21 mouse cellular contexts compared by ENCODE assay signal in the genomic region with DNA sequence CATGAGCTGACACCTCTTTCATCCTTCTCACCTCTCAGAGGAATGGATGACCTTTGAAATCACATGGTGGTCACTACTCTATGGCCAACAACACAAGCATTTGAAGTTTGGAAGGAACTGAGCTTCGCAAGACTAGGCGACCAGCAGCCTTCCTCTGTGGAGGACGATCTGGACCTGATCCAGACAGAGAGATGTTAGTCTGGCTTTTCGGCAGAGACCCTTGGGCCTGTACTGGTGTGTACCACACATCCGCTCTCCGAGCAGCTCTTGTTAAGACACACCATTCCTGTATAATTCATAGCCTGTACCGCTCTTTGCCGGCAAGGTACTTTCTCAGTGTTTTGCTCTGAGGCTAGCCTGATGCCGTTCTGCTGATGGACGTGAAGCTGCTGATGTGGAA.
DNase-seq lines count a peak whose midpoint lies in the region; ATAC-seq and TF ChIP-seq lines count a peak whose summit lies in the region.
"Had no signal": no experiment of that assay in that cellular context is flagged by ENCODE, and none has a peak within 500 bp of the region (broad histone marks: within the 10 kb centered on the region; RNA-seq: fewer than 3 reads in every experiment).

No protein-coding gene starts in this region.

- TF ChIP-seq POLR2A in cerebellum, adult 2 months (IDR thresholded peaks at IDR 0.05; ENCODE audit: borderline replicate concordance, insufficient read depth, low read length), result no peak

- no peak for TF ChIP-seq CTCF in cerebellum, adult 2 months (IDR thresholded peaks at IDR 0.05; ENCODE audit: borderline replicate concordance, insufficient read depth, low read depth, low read length)

- no peaks in the 10 kb centered on the region; the same call in none of the 2 replicates for H3K36me3 ChIP-seq in hindbrain, embryonic 13.5 days
- peaks cover 37% of the 10 kb centered on the region for H3K36me3 ChIP-seq in hindbrain, embryonic 10.5 days
- H3K36me3 ChIP-seq in midbrain, embryonic 10.5 days, result peaks cover 27% of the 10 kb centered on the region
- no peaks in the 10 kb centered on the region for H3K36me3 ChIP-seq in midbrain, embryonic 15.5 days (replicated peaks)
- H3K36me3 ChIP-seq in neural tube, embryonic 13.5 days, result no peaks in the 10 kb centered on the region
- H3K36me3 ChIP-seq: hindbrain, embryonic 15.5 days; intestine, embryonic 15.5 days had no signal

- no peak overlapping the region for H3K4me3 ChIP-seq in cerebellum, adult 2 months (replicated peaks; ENCODE audit: insufficient read depth, low read depth, low read length)
- H3K4me3 ChIP-seq in hindbrain, embryonic 13.5 days, result no peak overlapping the region
- H3K4me3 ChIP-seq in hindbrain, embryonic 10.5 days, result no peak overlapping the region
- no peak overlapping the region for H3K4me3 ChIP-seq in midbrain, embryonic 10.5 days
- no peak overlapping the region for H3K4me3 ChIP-seq in midbrain, embryonic 15.5 days
- H3K4me3 ChIP-seq in neural tube, embryonic 13.5 days, result no peak overlapping the region
- H3K4me3 ChIP-seq: embryonic facial prominence, embryonic 12.5 days; embryonic facial prominence, embryonic 15.5 days; gastrocnemius, adult 2 months; hindbrain, embryonic 15.5 days; intestine, embryonic 15.5 days had no signal

- H3K27ac ChIP-seq in cerebellum, adult 2 months (ENCODE audit: insufficient read depth, low read length), result peak overlapping the region; percentile 32; the same call in 1 of the 2 replicates
- 0 out of 2 replicates have a peak overlapping the region, but pooled peaks have one; percentile 20 for H3K27ac ChIP-seq in hindbrain, embryonic 13.5 days
- no peak overlapping the region for H3K27ac ChIP-seq in hindbrain, embryonic 10.5 days
- H3K27ac ChIP-seq in midbrain, embryonic 10.5 days (replicated peaks), result peak overlapping the region; percentile 46; the same call in 1 of the 2 replicates
- no peak overlapping the region for H3K27ac ChIP-seq in midbrain, embryonic 15.5 days
- H3K27ac ChIP-seq in neural tube, embryonic 13.5 days (replicated peaks), result 0 out of 2 replicates have a peak overlapping the region, but pooled peaks have one; percentile 23
- H3K27ac ChIP-seq: embryonic facial prominence, embryonic 12.5 days; embryonic facial prominence, embryonic 15.5 days; hindbrain, embryonic 15.5 days; intestine, embryonic 15.5 days had no signal

- no peaks in the 10 kb centered on the region for H3K9me3 ChIP-seq in hindbrain, embryonic 13.5 days
- no peaks in the 10 kb centered on the region for H3K9me3 ChIP-seq in hindbrain, embryonic 10.5 days
- H3K9me3 ChIP-seq in midbrain, embryonic 10.5 days (replicated peaks), result no peaks in the 10 kb centered on the region
- H3K9me3 ChIP-seq in midbrain, embryonic 15.5 days, result no peaks in the 10 kb centered on the region
- H3K9me3 ChIP-seq in neural tube, embryonic 13.5 days, result no peaks in the 10 kb centered on the region
- H3K9me3 ChIP-seq: embryonic facial prominence, embryonic 12.5 days; embryonic facial prominence, embryonic 15.5 days; hindbrain, embryonic 15.5 days; intestine, embryonic 15.5 days had no signal

- no peak overlapping the region for H3K4me2 ChIP-seq in hindbrain, embryonic 13.5 days
- H3K4me2 ChIP-seq in midbrain, embryonic 15.5 days, result no peak overlapping the region
- H3K4me2 ChIP-seq in neural tube, embryonic 13.5 days, result no peak overlapping the region
- H3K4me2 ChIP-seq: embryonic facial prominence, embryonic 12.5 days; embryonic facial prominence, embryonic 15.5 days; heart, embryonic 11.5 days; hindbrain, embryonic 15.5 days; intestine, embryonic 15.5 days had no signal

- WGBS in cerebellum, adult 2 months, result 82% methylated on average over 10 of the region's 10 CpGs
- WGBS in hindbrain, embryonic 13.5 days, result 76% methylated on average over 10 of the region's 10 CpGs
- 90% methylated on average over 10 of the region's 10 CpGs for WGBS in hindbrain, embryonic 10.5 days
- WGBS in midbrain, embryonic 10.5 days, result 94% methylated on average over 10 of the region's 10 CpGs
- WGBS in midbrain, embryonic 15.5 days, result 79% methylated on average over 10 of the region's 10 CpGs
- 65% methylated on average over 10 of the region's 10 CpGs for WGBS in neural tube, embryonic 13.5 days

- H3K9ac ChIP-seq in hindbrain, embryonic 13.5 days, result no peak overlapping the region
- H3K9ac ChIP-seq in midbrain, embryonic 15.5 days, result no peak overlapping the region
- no peak overlapping the region for H3K9ac ChIP-seq in neural tube, embryonic 13.5 days
- H3K9ac ChIP-seq: embryonic facial prominence, embryonic 12.5 days; embryonic facial prominence, embryonic 15.5 days; forebrain, postnatal 0 days; hindbrain, embryonic 15.5 days; intestine, embryonic 15.5 days had no signal

- peak in 1 of 2 experiments; percentile 26 for DNase-seq in cerebellum, adult 2 months
- DNase-seq in cerebellum, adult 11 months, result no peak
- no peak for DNase-seq in hindbrain, embryonic 10.5 days (ENCODE audit: low spot score)
- no peak for DNase-seq in midbrain, embryonic 10.5 days (ENCODE audit: low spot score)
- no peak for DNase-seq in neural tube, embryonic 10.5 days (ENCODE audit: extremely low spot score, low spot score)
- DNase-seq: adrenal gland, postnatal 10 days; adrenal gland, postnatal 36 days; cerebellum, adult 9-10 months; forebrain, postnatal 0 days; gastrocnemius, adult 2 months; gastrocnemius, postnatal 14 days had no signal

- H3K4me1 ChIP-seq in cerebellum, adult 2 months (ENCODE audit: control insufficient read depth, insufficient read depth, low read length), result peaks cover 49% of the 10 kb centered on the region
- peaks cover 64% of the 10 kb centered on the region for H3K4me1 ChIP-seq in hindbrain, embryonic 13.5 days (replicated peaks)
- H3K4me1 ChIP-seq in hindbrain, embryonic 10.5 days (replicated peaks), result peaks cover 37% of the 10 kb centered on the region
- peaks cover 44% of the 10 kb centered on the region for H3K4me1 ChIP-seq in midbrain, embryonic 10.5 days
- H3K4me1 ChIP-seq in midbrain, embryonic 15.5 days, result peaks cover 40% of the 10 kb centered on the region
- peaks cover 69% of the 10 kb centered on the region for H3K4me1 ChIP-seq in neural tube, embryonic 13.5 days (replicated peaks)
- H3K4me1 ChIP-seq: embryonic facial prominence, embryonic 12.5 days had no signal

- ATAC-seq in hindbrain, embryonic 13.5 days (ENCODE audit: low FRiP score), result no peak
- no peak for ATAC-seq in midbrain, embryonic 15.5 days (replicated peaks)
- no peak for ATAC-seq in neural tube, embryonic 13.5 days (ENCODE audit: low read depth)
- ATAC-seq: activated CD4-positive, CD25-positive, alpha-beta regulatory T cell, adult 4 months; forebrain, embryonic 14.5 days; forebrain, postnatal 0 days; intestine, embryonic 15.5 days had no signal

- no peaks in the 10 kb centered on the region for H3K27me3 ChIP-seq in cerebellum, adult 2 months (ENCODE audit: control insufficient read depth, insufficient read depth, low read length)
- no peaks in the 10 kb centered on the region for H3K27me3 ChIP-seq in hindbrain, embryonic 13.5 days
- H3K27me3 ChIP-seq in hindbrain, embryonic 10.5 days (ENCODE audit: insufficient read depth, poor library complexity, severe bottlenecking), result no peaks in the 10 kb centered on the region
- H3K27me3 ChIP-seq in midbrain, embryonic 10.5 days (ENCODE audit: low read depth, poor library complexity, severe bottlenecking), result no peaks in the 10 kb centered on the region
- no peaks in the 10 kb centered on the region for H3K27me3 ChIP-seq in midbrain, embryonic 15.5 days (replicated peaks)
- H3K27me3 ChIP-seq in neural tube, embryonic 13.5 days, result no peaks in the 10 kb centered on the region
- H3K27me3 ChIP-seq: embryonic facial prominence, embryonic 12.5 days; embryonic facial prominence, embryonic 15.5 days; hindbrain, embryonic 15.5 days; intestine, embryonic 15.5 days had no signal

Comparison
In these comparisons a context has a peak if more than half of its experiments do, and no peak if none do; other contexts are left out.
1. H3K27ac ChIP-seq: peak in cerebellum, adult 2 months (single experiment), hindbrain, embryonic 13.5 days (single experiment), midbrain, embryonic 10.5 days (single experiment) and neural tube, embryonic 13.5 days (single experiment); none in hindbrain, embryonic 10.5 days (single experiment) and midbrain, embryonic 15.5 days (single experiment).